Mouse (Mus musculus) neural tube, embryonic 15.5 days (tissue): ENCODE data around the gene Tmem80. TPM values are rescaled to one million over a fixed set of nuclear protein-coding genes. Genes with fewer than 3 reads are reported as not detected.

Experiments
- ATAC-seq: fragments of 200-750 bp; cut with Nextera tagmentation; 2 replicates; pipeline ENCODE4 v1.8.0; 2017; ENCODE audit warnings: mild to moderate bottlenecking, moderate TSS enrichment, moderate library complexity; ENCODE audit not compliant: low FRiP score
- H3K27ac ChIP-seq: fragments of 300-500 bp; sonication (generic); replicated peaks from 2 replicates; pipeline ENCODE4 v1.5.1; 2015; ENCODE audit warnings: mild to moderate bottlenecking, inconsistent platforms
- H3K27me3 ChIP-seq: fragments of 300-500 bp; sonication (generic); replicated peaks from 2 replicates; pipeline ENCODE4 v1.6.1; 2015; ENCODE audit warnings: inconsistent platforms
- H3K36me3 ChIP-seq: fragments of 300-500 bp; sonication (generic); 2 replicates; pipeline ENCODE4 v1.6.1; 2015; ENCODE audit warnings: inconsistent platforms
- H3K4me1 ChIP-seq: fragments of 300-500 bp; sonication (generic); 2 replicates; pipeline ENCODE4 v1.6.1; 2015; ENCODE audit warnings: inconsistent platforms
- H3K4me2 ChIP-seq: fragments of 300-500 bp; sonication (generic); 2 replicates; pipeline ENCODE4 v1.6.1; 2015; ENCODE audit warnings: inconsistent platforms, mild to moderate bottlenecking, moderate library complexity
- H3K4me3 ChIP-seq: fragments of 300-500 bp; sonication (generic); replicated peaks from 2 replicates; pipeline ENCODE4 v1.5.1; 2015; ENCODE audit warnings: mild to moderate bottlenecking, inconsistent platforms
- H3K9ac ChIP-seq: fragments of 300-500 bp; sonication (generic); replicated peaks from 2 replicates; pipeline ENCODE4 v1.6.1; 2015; ENCODE audit warnings: mild to moderate bottlenecking, inconsistent platforms
- H3K9me3 ChIP-seq: fragments of 300-500 bp; sonication (generic); replicated peaks from 2 replicates; pipeline ENCODE4 v1.6.1; 2016; ENCODE audit warnings: inconsistent platforms
- WGBS: fragments of 180-500 bp; shearing (Covaris S2); methylation state at CpG from one replicate; pipeline ENCODE4 v1.1.7; 2015; ENCODE audit warnings: mixed read lengths; 5-methylcytosine and 5-hydroxymethylcytosine counted together
- polyA plus RNA-seq: library from polyadenylated mRNA; unstranded; fragments of >200 nt; fragmentation: Nextera tagmentation; extraction: Ambion mirVana; gene quantifications from 2 replicates; pipeline ENCODE4 v1.2.1, GENCODE M21; 2015

Tmem80 gene
- polyA plus RNA-seq, 1 experiment from 2014 or later = 55.8 TPM

DNA sequence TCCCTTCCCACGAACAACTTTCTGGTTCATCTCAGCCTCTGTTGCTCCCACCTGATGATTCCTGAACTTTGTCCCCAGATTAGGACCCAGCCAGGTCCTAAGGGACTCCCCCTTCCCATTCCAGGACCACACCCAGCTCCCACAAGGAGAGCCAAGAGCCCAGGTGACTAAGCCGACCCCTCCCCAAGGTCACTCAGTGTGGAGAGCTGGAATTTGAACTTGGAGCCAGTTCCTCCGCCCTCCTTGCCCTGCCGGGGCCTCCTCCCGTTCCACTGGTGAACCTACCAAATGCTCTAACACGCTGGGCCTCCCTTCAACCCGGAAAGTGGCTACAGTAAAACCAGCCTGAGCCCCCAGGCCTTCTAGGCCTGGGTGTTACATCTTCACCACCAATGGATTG, 12.5 kb downstream of the Tmem80 start:
- ATAC-seq = no peak
- no peaks in the 10 kb centered on the region for H3K9me3 ChIP-seq
- no peak overlapping the region for H3K9ac ChIP-seq
- peaks cover 6% of the 10 kb centered on the region for H3K4me1 ChIP-seq
- 85% methylated on average over 7 of the region's 7 CpGs for WGBS
- H3K36me3 ChIP-seq = 0 out of 2 replicates have a peak, but pooled peaks cover under 1% of the 10 kb centered on the region
- peaks cover 10% of the 10 kb centered on the region; the same call in 1 of the 2 replicates for H3K27me3 ChIP-seq
- H3K4me2 ChIP-seq = no peak overlapping the region
- no peak overlapping the region for H3K27ac ChIP-seq
- no peak overlapping the region for H3K4me3 ChIP-seq

DNA sequence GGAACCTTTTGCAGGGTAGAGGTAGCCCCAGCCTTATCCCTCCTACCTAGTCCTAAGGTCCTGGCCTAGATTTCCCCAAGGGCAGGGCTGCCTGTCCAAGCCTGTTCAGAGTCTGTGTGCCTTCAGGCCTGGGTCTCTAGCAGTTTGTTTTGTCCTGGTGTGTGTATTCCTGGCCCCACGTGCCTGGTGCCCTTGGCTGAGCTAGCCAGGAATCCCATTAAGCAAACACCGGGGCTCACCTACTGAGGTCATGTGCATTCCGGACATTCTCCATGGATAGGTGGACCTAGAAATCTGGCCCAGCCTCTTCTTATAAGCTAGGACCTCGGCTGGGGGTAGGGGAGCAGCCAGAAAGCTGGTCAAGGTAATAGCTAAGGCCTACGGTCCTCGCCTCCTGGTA, 12.9 kb downstream of the Tmem80 start:
- Histone ChIP-seq H3K4me3 (no peak overlapping the region), H3K27me3 (peaks cover 10% of the 10 kb centered on the region; the same call in 1 of the 2 replicates), H3K4me1 (peaks cover 6% of the 10 kb centered on the region), H3K27ac (no peak overlapping the region), H3K9me3 (no peaks in the 10 kb centered on the region), H3K36me3 (no peaks in the 10 kb centered on the region), H3K9ac (no peak overlapping the region), H3K4me2 (no peak overlapping the region)
- WGBS = 88% methylated on average over 6 of the region's 6 CpGs
- ATAC-seq = no peak

DNA sequence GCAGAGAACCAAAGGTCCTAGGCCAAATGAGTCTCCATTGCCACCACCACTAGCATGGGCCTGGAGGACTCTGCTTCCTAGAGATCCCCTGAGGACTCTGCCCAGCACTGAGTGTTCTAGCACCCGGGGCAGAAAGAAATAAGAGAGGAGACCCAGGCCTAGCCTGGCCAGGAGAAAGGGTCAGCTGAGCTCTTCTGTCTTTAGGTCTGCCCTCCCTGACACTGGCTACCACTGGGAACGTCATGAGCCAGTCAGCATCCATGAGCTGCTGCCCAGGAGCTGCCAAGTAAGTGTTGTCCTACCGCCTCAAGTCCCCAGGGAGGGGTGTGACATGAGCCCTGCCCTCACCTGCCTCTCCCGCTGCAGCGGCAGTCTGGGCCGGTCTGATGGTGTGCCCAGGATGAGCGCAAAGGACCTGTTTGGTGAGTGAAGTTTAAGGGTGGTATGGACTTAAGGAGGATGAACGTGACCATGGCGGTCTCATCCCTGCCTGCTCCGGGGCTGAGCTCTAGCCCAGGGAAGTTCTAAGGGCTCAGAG, 14.2 kb downstream of the Tmem80 start:
- no peak overlapping the region for H3K27ac ChIP-seq
- ATAC-seq = no peak
- 84% methylated on average over 10 of the region's 10 CpGs for WGBS
- no peaks in the 10 kb centered on the region for H3K36me3 ChIP-seq
- peaks cover 10% of the 10 kb centered on the region; the same call in 1 of the 2 replicates for H3K27me3 ChIP-seq
- no peaks in the 10 kb centered on the region for H3K9me3 ChIP-seq
- H3K9ac ChIP-seq = no peak overlapping the region
- peaks cover 6% of the 10 kb centered on the region for H3K4me1 ChIP-seq
- H3K4me2 ChIP-seq = no peak overlapping the region
- no peak overlapping the region for H3K4me3 ChIP-seq

DNA sequence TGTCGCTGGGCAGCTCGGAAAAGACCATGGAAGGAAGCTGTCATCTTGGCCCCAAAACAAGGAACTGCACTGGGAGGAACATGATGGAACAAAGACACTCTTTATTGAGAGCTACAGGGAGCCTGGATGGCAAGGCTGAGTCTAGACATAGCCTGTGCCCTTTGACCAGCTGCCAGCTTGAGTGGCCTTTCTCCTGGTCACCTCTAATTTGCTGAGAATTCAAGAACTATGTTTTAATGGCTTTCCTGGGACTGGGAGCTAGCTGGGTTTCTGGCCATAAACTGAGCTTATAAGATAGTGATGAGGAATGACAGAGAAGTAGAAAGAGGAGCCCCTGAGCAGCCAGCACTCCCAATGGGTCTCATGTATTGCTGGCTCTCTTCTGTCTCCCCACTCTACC, 15.7 kb downstream of the Tmem80 start:
- H3K27me3 ChIP-seq = peaks cover 10% of the 10 kb centered on the region; the same call in 1 of the 2 replicates
- H3K9ac ChIP-seq = no peak overlapping the region
- H3K27ac ChIP-seq = no peak overlapping the region
- WGBS = 51% methylated on average over 2 of the region's 2 CpGs
- H3K36me3 ChIP-seq = no peaks in the 10 kb centered on the region
- no peak overlapping the region for H3K4me3 ChIP-seq
- H3K4me2 ChIP-seq = no peak overlapping the region
- ATAC-seq = no peak
- H3K9me3 ChIP-seq = no peaks in the 10 kb centered on the region
- H3K4me1 ChIP-seq = peaks cover 6% of the 10 kb centered on the region

DNA sequence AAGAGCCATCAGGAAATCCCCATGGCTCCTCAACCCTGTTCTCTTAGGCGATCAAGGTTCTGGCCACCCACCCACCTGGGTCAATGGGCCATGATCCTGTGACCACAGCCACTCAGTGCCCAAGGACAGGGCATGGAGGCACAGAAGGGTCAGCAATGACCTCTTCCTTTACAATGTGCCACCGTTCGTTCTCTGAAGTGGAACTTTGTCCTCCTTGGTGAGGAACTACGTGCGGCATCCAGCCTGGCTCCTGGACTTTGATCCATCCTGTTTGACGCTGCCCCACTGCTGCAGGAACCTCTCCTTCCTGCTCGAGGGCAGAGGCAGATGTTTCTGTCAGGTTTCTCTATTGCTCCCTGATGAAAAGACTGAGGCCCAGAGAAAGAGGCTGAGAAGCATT, 16.2 kb downstream of the Tmem80 start:
- H3K4me1 ChIP-seq = peaks cover 3% of the 10 kb centered on the region
- H3K9ac ChIP-seq = no peak overlapping the region
- peaks cover 7% of the 10 kb centered on the region; the same call in 1 of the 2 replicates for H3K27me3 ChIP-seq
- no peaks in the 10 kb centered on the region for H3K36me3 ChIP-seq
- H3K4me3 ChIP-seq = no peak overlapping the region
- no peak overlapping the region for H3K4me2 ChIP-seq
- H3K27ac ChIP-seq = no peak overlapping the region
- 81% methylated on average over 7 of the region's 7 CpGs for WGBS
- ATAC-seq = no peak
- H3K9me3 ChIP-seq = no peaks in the 10 kb centered on the region

DNA sequence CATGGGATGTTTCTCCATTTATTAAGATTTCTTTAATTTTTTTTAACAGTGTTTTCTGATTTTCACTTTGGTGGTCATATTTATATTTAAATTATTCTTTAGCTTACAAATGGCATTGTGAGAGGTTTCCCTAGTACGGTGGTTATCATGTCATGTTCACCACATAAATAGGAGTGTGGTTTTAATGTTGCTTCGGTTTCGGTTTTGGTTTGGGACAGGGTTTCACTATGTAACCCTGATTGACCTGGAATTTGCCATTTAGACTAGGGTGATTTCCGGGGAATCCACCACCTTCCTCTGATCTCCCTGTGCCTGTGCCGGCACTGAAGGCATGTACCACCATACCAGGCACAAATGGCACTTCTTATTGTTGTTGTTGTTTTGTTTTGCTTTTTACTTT, 17.2 kb downstream of the Tmem80 start:
- Histone ChIP-seq H3K4me2 (no peak overlapping the region), H3K9me3 (no peaks in the 10 kb centered on the region), H3K27ac (no peak overlapping the region), H3K27me3 (no peaks in the 10 kb centered on the region), H3K36me3 (no peaks in the 10 kb centered on the region), H3K9ac (no peak overlapping the region), H3K4me3 (no peak overlapping the region), H3K4me1 (no peaks in the 10 kb centered on the region)
- 92% methylated on average over 5 of the region's 5 CpGs for WGBS
- ATAC-seq = no peak

DNA sequence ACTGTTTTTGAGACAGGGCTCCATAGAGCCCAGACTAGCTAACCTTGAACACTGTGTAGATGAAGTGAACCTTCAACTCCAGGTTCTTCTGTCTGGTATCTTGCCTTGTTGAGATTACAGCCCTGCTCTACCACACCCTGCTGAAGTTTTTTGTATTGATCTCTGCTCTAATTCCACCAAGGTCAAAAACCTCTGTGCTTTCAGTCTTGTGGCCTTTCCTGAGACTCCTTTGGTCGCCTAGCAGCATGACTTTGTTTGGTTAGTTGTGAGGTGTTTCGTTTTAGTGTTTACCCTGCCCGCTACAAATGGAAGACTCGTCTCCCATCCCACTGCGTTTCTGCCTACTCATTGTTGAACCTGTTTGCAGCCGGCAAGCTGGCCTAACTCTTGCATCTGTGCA, 23.5 kb downstream of the Tmem80 start:
- no peaks in the 10 kb centered on the region for H3K27me3 ChIP-seq
- no peak overlapping the region for H3K9ac ChIP-seq
- ATAC-seq = no peak
- H3K4me1 ChIP-seq = peaks cover 5% of the 10 kb centered on the region; the same call in 1 of the 2 replicates
- no peak overlapping the region for H3K4me2 ChIP-seq
- H3K36me3 ChIP-seq = no peaks in the 10 kb centered on the region
- H3K4me3 ChIP-seq = no peak overlapping the region
- no peak overlapping the region for H3K27ac ChIP-seq
- 82% methylated on average over 6 of the region's 6 CpGs for WGBS
- no peaks in the 10 kb centered on the region for H3K9me3 ChIP-seq

DNA sequence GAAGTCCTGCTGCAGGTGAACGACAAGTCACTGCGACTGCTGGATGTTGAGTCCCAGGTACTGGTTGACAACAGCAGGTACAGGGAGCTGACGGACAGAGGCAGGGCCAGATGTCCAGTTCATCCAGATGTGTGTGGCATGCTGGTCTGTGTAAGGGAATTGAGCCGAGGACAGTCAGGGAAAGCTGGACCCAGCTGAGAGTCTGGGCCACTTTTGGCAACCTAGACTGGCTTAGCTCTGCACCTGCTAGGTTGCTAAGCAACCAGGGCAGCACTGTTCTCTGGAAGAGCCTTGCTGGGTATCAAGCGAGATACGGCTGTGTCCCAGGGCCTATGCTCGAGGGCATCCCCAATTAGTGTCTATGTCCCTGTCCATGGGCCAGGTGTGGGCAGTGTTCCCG, 27.5 kb downstream of the Tmem80 start:
- Histone ChIP-seq H3K9me3 (no peaks in the 10 kb centered on the region), H3K4me3 (no peak overlapping the region), H3K4me1 (peaks cover 5% of the 10 kb centered on the region; the same call in 1 of the 2 replicates), H3K27ac (no peak overlapping the region), H3K4me2 (no peak overlapping the region), H3K27me3 (0 out of 2 replicates have a peak, but pooled peaks cover 7% of the 10 kb centered on the region), H3K9ac (no peak overlapping the region), H3K36me3 (no peaks in the 10 kb centered on the region)
- 70% methylated on average over 8 of the region's 8 CpGs for WGBS
- 0 out of 2 replicates have a peak, but pooled peaks have one; percentile 50 for ATAC-seq

DNA sequence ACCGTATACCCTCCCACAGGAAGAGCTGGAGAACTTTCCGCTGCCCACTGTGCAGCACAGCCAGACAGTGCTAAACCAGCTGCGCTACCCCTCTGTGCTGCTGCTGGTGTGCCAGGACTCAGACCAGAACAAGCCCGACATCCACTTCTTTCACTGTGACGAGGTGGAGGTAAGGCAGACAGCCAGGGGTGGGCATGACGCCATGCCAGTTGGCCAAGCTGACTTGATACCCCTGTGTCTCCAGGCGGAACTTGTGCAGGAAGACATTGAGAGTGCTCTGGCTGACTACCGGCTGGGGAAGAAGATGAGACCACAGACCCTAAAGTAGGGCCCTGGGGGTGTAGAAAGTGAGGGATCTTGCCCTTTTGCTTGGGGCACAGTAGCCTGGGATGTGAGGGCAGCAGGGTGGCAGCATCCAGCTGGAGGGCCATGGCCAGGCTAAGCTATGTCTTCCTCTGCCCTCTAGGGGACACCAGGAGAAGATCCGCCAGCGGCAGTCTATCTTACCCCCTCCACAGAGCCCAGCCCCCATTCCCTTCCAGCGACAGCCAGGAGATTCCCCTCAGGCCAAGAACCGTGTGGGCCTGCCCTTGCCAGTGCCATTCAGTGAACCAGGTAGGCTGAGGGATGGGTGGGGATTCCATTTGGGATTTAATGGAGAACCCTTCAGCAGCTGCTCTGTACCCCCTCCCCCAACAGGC, 28.2 kb downstream of the Tmem80 start:
- Histone ChIP-seq H3K27me3 (peaks cover 12% of the 10 kb centered on the region), H3K36me3 (no peaks in the 10 kb centered on the region), H3K9ac (no peak overlapping the region), H3K4me3 (no peak overlapping the region), H3K27ac (no peak overlapping the region), H3K4me2 (no peak overlapping the region), H3K9me3 (no peaks in the 10 kb centered on the region), H3K4me1 (peaks cover 5% of the 10 kb centered on the region; the same call in 1 of the 2 replicates)
- ATAC-seq = no peak
- WGBS = 58% methylated on average over 12 of the region's 12 CpGs

DNA sequence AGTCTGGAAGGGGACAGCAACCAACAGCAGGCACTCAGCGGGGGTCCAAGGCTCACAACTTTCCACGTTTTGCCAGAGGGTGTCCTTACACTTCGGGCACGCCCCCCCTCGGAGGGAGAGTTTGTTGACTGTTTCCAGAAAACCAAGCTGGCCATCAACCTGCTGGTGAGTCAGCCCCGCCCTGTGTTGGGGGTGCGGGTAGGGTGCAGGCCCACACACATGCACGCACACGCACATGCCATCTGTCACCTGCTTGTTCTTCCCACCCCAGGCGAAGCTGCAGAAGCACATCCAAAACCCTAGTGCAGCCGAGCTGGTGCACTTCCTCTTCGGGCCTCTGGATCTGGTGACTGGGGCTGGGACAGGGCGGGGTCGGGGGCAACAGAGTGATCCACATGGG, 29.4 kb downstream of the Tmem80 start:
- no peak for ATAC-seq
- Histone ChIP-seq H3K4me1 (peaks cover 8% of the 10 kb centered on the region; the same call in 1 of the 2 replicates), H3K36me3 (no peaks in the 10 kb centered on the region), H3K9ac (no peak overlapping the region), H3K9me3 (no peaks in the 10 kb centered on the region), H3K4me2 (no peak overlapping the region), H3K4me3 (no peak overlapping the region), H3K27me3 (peaks cover 22% of the 10 kb centered on the region), H3K27ac (no peak overlapping the region)
- WGBS = 83% methylated on average over 14 of the region's 14 CpGs

DNA sequence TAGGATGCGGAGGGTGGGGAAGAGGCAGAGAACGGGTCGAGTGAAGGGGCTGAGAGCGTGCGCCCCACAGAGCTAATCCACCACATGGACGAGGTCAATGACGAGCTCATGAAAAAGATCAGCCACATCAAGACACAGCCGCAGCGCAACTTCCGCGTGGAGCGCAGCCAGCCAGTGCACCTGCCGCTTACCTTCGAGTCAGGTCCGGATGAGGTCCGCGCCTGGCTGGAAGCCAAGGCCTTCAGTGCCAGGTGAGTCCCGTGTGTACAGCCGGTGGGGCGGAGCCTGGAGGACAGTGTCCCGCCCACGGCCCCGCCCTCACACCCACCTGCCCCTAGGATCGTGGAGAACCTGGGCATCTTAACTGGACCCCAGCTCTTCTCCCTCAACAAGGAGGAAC, 34.0 kb downstream of the Tmem80 start:
- no peak for ATAC-seq
- Histone ChIP-seq H3K4me2 (peak overlapping the region; percentile 25; the same call in 1 of the 2 replicates), H3K36me3 (no peaks in the 10 kb centered on the region), H3K27ac (no peak overlapping the region), H3K4me1 (0 out of 2 replicates have a peak, but pooled peaks cover 3% of the 10 kb centered on the region), H3K4me3 (no peak overlapping the region), H3K9me3 (no peaks in the 10 kb centered on the region), H3K27me3 (peaks cover 40% of the 10 kb centered on the region), H3K9ac (no peak overlapping the region)
- 18% methylated on average over 24 of the region's 24 CpGs for WGBS

DNA sequence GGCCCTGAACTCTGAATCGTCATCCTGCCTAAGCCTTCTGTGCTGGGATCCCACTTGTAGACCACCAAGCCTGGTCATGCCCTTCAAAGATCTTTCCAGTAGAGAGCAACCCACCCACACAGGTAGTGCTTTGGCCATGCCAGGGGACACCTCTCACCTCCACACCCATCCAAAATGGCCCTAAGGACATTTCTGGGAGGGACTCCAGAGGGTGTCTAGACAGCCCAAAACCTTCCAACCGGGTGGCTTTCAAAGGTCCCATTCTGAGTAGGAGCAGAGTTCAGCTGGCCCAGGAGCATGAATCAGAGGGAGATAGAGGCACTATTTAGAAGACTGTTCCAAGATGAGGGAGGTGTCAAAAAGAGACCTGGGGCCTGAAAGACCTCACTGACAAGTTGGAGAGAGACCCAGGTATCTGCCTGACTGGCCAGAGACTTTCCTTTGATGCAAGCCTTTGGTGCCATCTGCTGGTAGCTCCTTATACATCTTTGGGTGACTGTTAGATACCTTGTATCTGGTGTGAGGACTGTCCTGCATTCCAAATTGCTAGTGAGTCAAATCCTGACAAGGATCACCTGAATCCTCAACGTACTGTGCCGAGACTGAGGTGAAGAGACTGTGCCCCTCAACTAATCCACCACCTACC, 35.7 kb downstream of the Tmem80 start:
- no peak overlapping the region for H3K27ac ChIP-seq
- no peak overlapping the region for H3K4me3 ChIP-seq
- 69% methylated on average over 4 of the region's 4 CpGs for WGBS
- ATAC-seq = peak; percentile 72; the same call in 1 of the 2 replicates
- H3K27me3 ChIP-seq = peaks cover 40% of the 10 kb centered on the region
- no peaks in the 10 kb centered on the region for H3K9me3 ChIP-seq
- no peak overlapping the region for H3K4me2 ChIP-seq
- H3K36me3 ChIP-seq = no peaks in the 10 kb centered on the region
- 0 out of 2 replicates have a peak, but pooled peaks cover 3% of the 10 kb centered on the region for H3K4me1 ChIP-seq
- no peak overlapping the region for H3K9ac ChIP-seq
